Mouse (Mus musculus) layer of hippocampus, adult 11-12 months (tissue): ENCODE data around the gene Bcl2a1d.
"Not testable (repeated sequence)": the region's sequence is repeated elsewhere in the genome, so short reads cannot be mapped to it uniquely, and the experiment has no call there.

Source experiments
- DNase-seq: peaks from one replicate; pipeline ENCODE4 v3.0.0; 2022; ENCODE audit warnings: low spot score

The Bcl2a1d gene

DNA sequence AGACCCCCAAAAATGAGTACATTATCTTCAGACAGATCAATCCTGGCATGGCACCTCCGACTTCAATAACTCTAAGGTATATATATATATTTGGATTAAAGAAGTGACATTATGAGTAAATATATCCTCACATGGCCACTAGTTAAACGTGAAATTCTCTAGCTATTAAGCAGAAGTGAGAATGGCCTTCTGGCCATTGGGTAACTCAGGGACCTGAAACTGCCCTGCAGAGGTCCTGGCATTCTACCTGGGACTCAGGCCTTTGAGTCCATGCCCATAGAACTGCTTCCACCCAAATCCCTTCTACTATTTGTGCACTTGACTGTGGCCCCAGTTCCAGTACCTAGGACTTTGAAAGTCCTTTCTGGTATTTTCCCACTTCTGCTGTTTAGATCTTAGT lies 40.4 kb downstream of the Bcl2a1d start:
- not testable (repeated sequence) for DNase-seq

DNA sequence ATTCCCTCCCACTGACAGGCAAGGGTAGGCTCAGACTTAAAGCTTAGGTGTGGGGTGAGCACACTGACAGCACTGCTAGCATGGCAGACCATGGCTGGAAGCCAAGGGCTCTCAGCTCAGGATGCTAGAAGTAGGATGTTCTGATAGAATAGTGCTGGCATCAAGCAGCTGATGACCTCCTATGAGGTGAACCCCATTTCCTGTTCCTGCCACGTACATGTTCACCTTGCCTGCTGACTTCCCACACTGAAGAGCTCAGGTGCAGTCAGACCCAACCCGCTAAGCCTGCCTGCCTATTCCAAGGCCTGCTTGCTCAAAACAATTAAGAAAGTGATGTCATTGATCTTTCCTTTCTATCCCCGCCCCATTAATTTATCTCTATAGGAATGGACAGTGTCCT lies 42.3 kb downstream of the Bcl2a1d start:
- not testable (repeated sequence) for DNase-seq

DNA sequence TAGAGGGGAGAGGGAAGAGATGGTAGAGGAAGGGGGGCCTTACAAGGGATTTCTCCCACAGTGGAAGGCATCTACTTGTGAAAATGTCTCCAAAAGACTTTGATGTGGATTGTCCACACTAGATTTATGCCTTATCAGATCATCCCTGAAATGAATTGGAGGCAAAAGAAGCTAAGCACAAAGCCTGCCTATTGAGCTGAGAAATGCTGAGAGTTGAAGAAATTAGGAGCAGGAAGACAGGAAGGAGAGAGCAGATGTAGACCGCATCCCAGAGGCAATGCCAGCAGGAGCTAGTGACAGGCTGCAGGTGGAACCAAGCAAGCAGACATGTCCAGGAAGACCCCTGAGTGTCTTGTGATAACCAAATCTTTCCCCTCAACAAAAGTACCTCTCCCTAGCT lies 45.0 kb downstream of the Bcl2a1d start:
- DNase-seq: not testable (repeated sequence)
